Mouse (Mus musculus) midbrain, postnatal 0 days (tissue): ENCODE results near the gene Apba2. TPM values are rescaled to one million over a fixed set of nuclear protein-coding genes. Genes with fewer than 3 reads are reported as not detected.

ENCODE experiments used
- ATAC-seq: fragments of 200-750 bp; cut with Nextera tagmentation; 2 replicates; pipeline ENCODE4 v1.8.0; 2017; ENCODE audit warnings: moderate number of reproducible peaks, mild to moderate bottlenecking, moderate TSS enrichment, moderate library complexity; ENCODE audit not compliant: low FRiP score
- DNase-seq: peaks from one replicate; pipeline ENCODE4 v3.0.0-alpha.2; 2015; ENCODE audit warnings: low spot score
- H3K27ac ChIP-seq: fragments of 300-500 bp; sonication (generic); 2 replicates; pipeline ENCODE4 v1.5.1; 2014; ENCODE audit warnings: low read depth, mild to moderate bottlenecking, low read length, mixed read lengths
- H3K27me3 ChIP-seq: fragments of 300-500 bp; sonication (generic); 2 replicates; pipeline ENCODE4 v1.6.1; 2014; ENCODE audit warnings: low read length, control low read depth, mixed read lengths; ENCODE audit not compliant: insufficient read depth
- H3K36me3 ChIP-seq: fragments of 300-500 bp; sonication (generic); 2 replicates; pipeline ENCODE4 v1.6.1; 2014; ENCODE audit warnings: low read length, control low read depth, mixed read lengths; ENCODE audit not compliant: insufficient read depth
- H3K4me1 ChIP-seq: fragments of 300-500 bp; sonication (generic); 2 replicates; pipeline ENCODE4 v1.6.1; 2014; ENCODE audit warnings: mild to moderate bottlenecking, control low read depth, antibody characterized with exemption, low read length, mixed read lengths; ENCODE audit not compliant: insufficient read depth
- H3K4me2 ChIP-seq: fragments of 300-500 bp; sonication (generic); 2 replicates; pipeline ENCODE4 v1.6.1; 2014; ENCODE audit warnings: low read depth, mild to moderate bottlenecking, low read length, mixed read lengths; ENCODE audit not compliant: poor library complexity, severe bottlenecking
- H3K4me3 ChIP-seq: fragments of 300-500 bp; sonication (generic); 2 replicates; pipeline ENCODE4 v1.5.1; 2014; ENCODE audit warnings: low read depth, mild to moderate bottlenecking, low read length, moderate library complexity
- H3K9ac ChIP-seq: fragments of 300-500 bp; sonication (generic); replicated peaks from 2 replicates; pipeline ENCODE4 v1.6.1; 2014; ENCODE audit warnings: mild to moderate bottlenecking, low read length, moderate library complexity, mixed read lengths; ENCODE audit not compliant: poor library complexity, severe bottlenecking
- H3K9me3 ChIP-seq: fragments of 300-500 bp; sonication (generic); 2 replicates; pipeline ENCODE4 v1.6.1; 2016; ENCODE audit warnings: low read length, control low read depth
- CTCF ChIP-seq: IDR thresholded peaks from 2 replicates; pipeline ENCODE4 v1.5.1; 2016; ENCODE audit warnings: antibody characterized with exemption, mild to moderate bottlenecking
- WGBS: fragments of 180-500 bp; shearing (Covaris S2); extraction: QIAGEN DNeasy Blood & Tissue Kit; methylation state at CpG from one replicate; pipeline ENCODE4 v1.1.7; 2014; 5-methylcytosine and 5-hydroxymethylcytosine counted together
- polyA plus RNA-seq: library from polyadenylated mRNA; unstranded; fragments of >200 nt; fragmentation: Nextera tagmentation; extraction: Ambion mirVana; gene quantifications from 2 replicates; pipeline ENCODE4 v1.2.1, GENCODE M21; 2015
- total RNA-seq: library from RNA; depleted of rRNA; stranded (reverse); fragments of >200 nt; gene quantifications from 2 replicates; pipeline ENCODE4 v1.2.3, GENCODE M21; 2014

Gene Apba2
- total and polyA plus RNA-seq, 2 experiments from 2014 or later, result 199 to 374 TPM

GRCm38 (mm10) chr7:64609866-64610265 lies 108.4 kb downstream of the Apba2 start:
- Histone ChIP-seq H3K27me3 (no peaks in the 10 kb centered on the region), H3K4me2 (no peak overlapping the region), H3K36me3 (no peaks in the 10 kb centered on the region), H3K4me3 (no peak overlapping the region), H3K27ac (no peak overlapping the region), H3K9me3 (no peaks in the 10 kb centered on the region), H3K9ac (no peak overlapping the region), H3K4me1 (no peaks in the 10 kb centered on the region)
- DNase-seq (no peak), ATAC-seq (no peak)
- no peak for TF ChIP-seq CTCF
- WGBS, result 90% methylated on average over 3 of the region's 3 CpGs

GRCm38 (mm10) chr7:64610875-64611274 lies 109.4 kb downstream of the Apba2 start:
- Histone ChIP-seq H3K4me3 (no peak overlapping the region), H3K4me1 (no peaks in the 10 kb centered on the region), H3K27ac (no peak overlapping the region), H3K27me3 (no peaks in the 10 kb centered on the region), H3K36me3 (no peaks in the 10 kb centered on the region), H3K9ac (no peak overlapping the region), H3K9me3 (no peaks in the 10 kb centered on the region), H3K4me2 (no peak overlapping the region)
- no peak for ATAC-seq
- DNase-seq, result no peak
- no peak; the same call in 1 of the 2 replicates for TF ChIP-seq CTCF
- WGBS, result 66% methylated on average over 4 of the region's 4 CpGs

- ATAC-seq (no peak), DNase-seq (no peak)
- Histone ChIP-seq H3K27me3 (no peaks in the 10 kb centered on the region), H3K27ac (no peak overlapping the region), H3K4me1 (no peaks in the 10 kb centered on the region), H3K4me2 (no peak overlapping the region), H3K4me3 (no peak overlapping the region), H3K9ac (no peak overlapping the region), H3K36me3 (no peaks in the 10 kb centered on the region), H3K9me3 (no peaks in the 10 kb centered on the region)
- TF ChIP-seq CTCF, result no peak
- 89% methylated on average over 4 of the region's 4 CpGs for WGBS
These were observed 117.8 kb downstream of the Apba2 start for GRCm38 (mm10) chr7:64619261-64619660.

GRCm38 (mm10) chr7:64626494-64626893 lies 125.0 kb downstream of the Apba2 start:
- Histone ChIP-seq H3K9ac (no peak overlapping the region), H3K36me3 (no peaks in the 10 kb centered on the region), H3K27ac (no peak overlapping the region), H3K4me2 (no peak overlapping the region), H3K27me3 (no peaks in the 10 kb centered on the region), H3K9me3 (no peaks in the 10 kb centered on the region), H3K4me3 (no peak overlapping the region), H3K4me1 (peaks cover 11% of the 10 kb centered on the region)
- DNase-seq (peak; percentile 51), ATAC-seq (no peak)
- no peak for TF ChIP-seq CTCF
- WGBS, result 79% methylated on average over 8 of the region's 8 CpGs

GRCm38 (mm10) chr7:64627972-64628655 lies 126.6 kb downstream of the Apba2 start:
- WGBS, result 33% methylated on average over 8 of the region's 8 CpGs
- Histone ChIP-seq H3K27me3 (no peaks in the 10 kb centered on the region), H3K27ac (peak overlapping the region; percentile 13; the same call in 1 of the 2 replicates), H3K9me3 (no peaks in the 10 kb centered on the region), H3K4me3 (no peak overlapping the region), H3K4me2 (no peak overlapping the region), H3K9ac (no peak overlapping the region), H3K4me1 (peaks cover 21% of the 10 kb centered on the region), H3K36me3 (no peaks in the 10 kb centered on the region)
- no peak for TF ChIP-seq CTCF
- no peak for ATAC-seq
- peak; percentile 53 for DNase-seq

- Histone ChIP-seq H3K27me3 (no peaks in the 10 kb centered on the region), H3K4me3 (no peak overlapping the region), H3K36me3 (no peaks in the 10 kb centered on the region), H3K9me3 (no peaks in the 10 kb centered on the region), H3K9ac (no peak overlapping the region), H3K4me1 (peaks cover 27% of the 10 kb centered on the region), H3K4me2 (no peak overlapping the region), H3K27ac (no peak overlapping the region)
- TF ChIP-seq CTCF, result no peak
- DNase-seq (peak; percentile 21), ATAC-seq (no peak)
- 83% methylated on average over 6 of the region's 6 CpGs for WGBS
These were observed 129.2 kb downstream of the Apba2 start for GRCm38 (mm10) chr7:64630697-64631096.
